Mouse (Mus musculus) megakaryocyte, embryonic 14.5 days (primary cell): ENCODE results near the gene Bspry.

Experiments used
- FLI1 ChIP-seq: IDR thresholded peaks from 2 replicates; pipeline ENCODE4 v1.6.1; 2012; ENCODE audit warnings: low read length, inconsistent platforms, mixed read lengths
- GATA1 ChIP-seq: IDR thresholded peaks from 3 replicates; pipeline ENCODE4 v1.6.1; 2012; ENCODE audit warnings: mixed read lengths, low read length, inconsistent platforms, borderline replicate concordance

DNA sequence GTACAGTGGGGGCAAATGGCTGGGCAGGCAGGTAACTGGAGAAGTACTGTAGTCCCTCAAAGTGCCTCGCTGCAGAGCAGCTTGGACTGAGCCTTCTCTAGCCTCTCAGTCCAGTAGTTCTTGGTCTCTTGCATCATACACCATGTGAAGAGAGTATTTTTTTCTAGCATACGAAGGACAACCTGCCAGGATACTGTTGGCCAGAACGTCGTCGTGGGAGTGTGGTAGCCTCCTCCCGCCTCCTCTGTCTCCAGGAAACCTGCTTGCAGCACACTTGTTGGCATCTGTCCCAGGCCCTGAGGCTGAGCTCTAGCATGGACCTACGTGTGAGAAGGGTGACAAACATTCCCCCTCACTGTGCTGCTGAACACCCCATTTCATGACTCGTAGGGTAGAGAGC lies 17.0 kb downstream of the Bspry start:
- TF ChIP-seq GATA1, result no peak
- TF ChIP-seq FLI1, result no peak
